Mouse (Mus musculus) right cerebral cortex, postnatal 14 days (tissue): ENCODE results near the gene Itgb1bp1.

Source experiments
- DNase-seq: peaks from one replicate; pipeline ENCODE4 v3.0.0; 2022

The Itgb1bp1 gene

DNA sequence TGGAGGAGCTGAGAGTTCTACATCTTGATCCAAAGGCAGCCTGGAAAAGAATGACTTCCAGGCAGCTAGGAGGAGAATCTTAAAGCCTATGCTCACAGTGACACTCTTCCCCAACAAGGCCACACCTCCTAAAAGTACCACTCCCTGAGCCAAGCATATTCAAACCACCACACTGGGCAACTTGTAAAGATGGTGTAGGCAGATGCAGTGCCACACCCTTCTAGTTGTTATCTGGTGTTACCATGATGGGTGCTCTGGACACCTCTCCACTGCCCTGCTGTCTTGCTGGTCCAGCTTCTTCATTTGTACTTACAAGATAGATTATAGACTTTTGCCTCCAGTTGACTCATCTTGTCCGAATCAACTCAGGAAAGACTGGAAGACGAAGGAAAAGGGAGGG, 94.5 kb downstream of the Itgb1bp1 start:
- DNase-seq, result no peak
